Mouse (Mus musculus) left cerebral cortex, adult 2 months (tissue): ENCODE measurements around the gene Birc6. TPM values are rescaled to one million over a fixed set of nuclear protein-coding genes. Genes with fewer than 3 reads are reported as not detected.

ENCODE experiments used
- DNase-seq, 2 experiments: peaks; one replicate each; pipeline ENCODE4 v3.0.0; 2021 to 2022; ENCODE audit warnings: low spot score in 2 of 2, mixed read lengths in 1 of 2; ENCODE audit errors: extremely low spot score in 1 of 2
- H3K27ac ChIP-seq: fragments of 200-600 bp; 2 replicates; pipeline ENCODE4 v1.8.1; 2022
- H3K4me3 ChIP-seq: fragments of 200-600 bp; 2 replicates; pipeline ENCODE4 v1.8.1; 2022
- CTCF ChIP-seq: fragments of 200-600 bp; IDR thresholded peaks from 2 replicates; pipeline ENCODE4 v1.8.1; 2022; ENCODE audit warnings: antibody characterized with exemption, mild to moderate bottlenecking, moderate library complexity
- intact Hi-C: fragments of 180-260 bp; cut with DNase I; formaldehyde crosslinking; loops from one replicate; pipeline ENCODE4 v1.15.1; 2025
- long read RNA-seq, 2 experiments: library from polyadenylated mRNA; stranded (forward); transcript quantifications; one replicate each; pipeline ENCODE4 v2.0.0; 2021; ENCODE audit warnings: borderline mapping rate in 2 of 2
- total RNA-seq, 2 experiments: library from RNA; stranded (reverse); gene quantifications; 2 replicates each; pipeline ENCODE4 v1.2.3; 2021

Gene Birc6
- 100 to 1,000 TPM; 132 to 144 TPM for total RNA-seq
- long read RNA-seq, experiment 1, partial matches to known transcripts = 1 of 3 reads
- long read RNA-seq, experiment 1, other reads (novel, unspliced or antisense) = 2 of 3 reads
- long read RNA-seq, experiment 2, partial matches to known transcripts = 1 of 4 reads
- long read RNA-seq, experiment 2, other reads (novel, unspliced or antisense) = 3 of 4 reads

DNA sequence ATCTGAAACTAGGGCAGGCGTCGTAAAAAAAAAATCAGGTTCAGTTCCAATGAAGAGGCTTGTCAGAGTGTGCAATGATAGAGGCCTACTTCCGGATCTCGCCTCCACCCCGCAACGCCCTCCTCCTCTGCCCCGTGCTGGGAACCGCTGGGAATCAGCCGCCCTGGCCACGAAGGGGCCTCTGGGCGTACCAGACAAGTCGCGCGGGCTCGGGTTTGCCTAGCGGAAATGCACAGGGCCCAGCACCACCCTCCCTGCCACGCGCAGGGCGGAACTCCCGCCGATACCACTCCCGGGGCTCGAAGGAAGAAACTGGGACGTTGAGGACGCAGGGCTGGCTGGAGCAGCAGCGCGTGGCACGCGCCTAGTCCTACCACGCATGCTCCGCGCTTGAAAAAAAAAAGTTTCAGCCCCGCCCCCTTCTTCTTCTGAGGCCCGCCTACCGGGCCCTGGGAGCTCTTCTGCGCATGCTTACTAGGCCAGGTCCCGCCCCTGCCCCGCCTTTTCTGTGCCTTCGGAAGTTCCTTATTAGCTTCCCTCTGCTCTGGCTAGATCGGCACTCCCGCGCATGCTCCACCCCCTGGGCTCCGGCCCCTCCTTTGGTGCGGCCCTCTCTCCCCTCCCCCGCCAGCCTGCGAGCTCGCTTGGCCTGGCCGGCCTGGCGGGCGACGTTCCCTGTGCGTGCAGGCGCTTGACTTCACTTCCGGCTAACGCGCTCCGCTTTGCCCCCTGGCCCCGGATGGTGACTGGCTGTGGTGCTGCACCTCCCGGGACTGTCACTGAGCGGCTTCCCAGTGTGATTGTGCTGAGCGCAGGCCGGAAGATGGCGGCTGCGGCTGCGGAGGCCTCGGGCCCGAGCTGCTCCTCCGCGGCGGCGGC lies at the start of gene Birc6:
Birc6 (plus strand) TSS at position 567 of the 879 bp plus-strand sequence.
- intact Hi-C loops = loop anchor here (1.0 to 2.0 kb wide), 2 partner anchors 39 to 189 kb away; partner anchors contain the start of genes Spast and Yipf4
- no peak; the same call in 1 of the 2 replicates for TF ChIP-seq CTCF

DNA sequence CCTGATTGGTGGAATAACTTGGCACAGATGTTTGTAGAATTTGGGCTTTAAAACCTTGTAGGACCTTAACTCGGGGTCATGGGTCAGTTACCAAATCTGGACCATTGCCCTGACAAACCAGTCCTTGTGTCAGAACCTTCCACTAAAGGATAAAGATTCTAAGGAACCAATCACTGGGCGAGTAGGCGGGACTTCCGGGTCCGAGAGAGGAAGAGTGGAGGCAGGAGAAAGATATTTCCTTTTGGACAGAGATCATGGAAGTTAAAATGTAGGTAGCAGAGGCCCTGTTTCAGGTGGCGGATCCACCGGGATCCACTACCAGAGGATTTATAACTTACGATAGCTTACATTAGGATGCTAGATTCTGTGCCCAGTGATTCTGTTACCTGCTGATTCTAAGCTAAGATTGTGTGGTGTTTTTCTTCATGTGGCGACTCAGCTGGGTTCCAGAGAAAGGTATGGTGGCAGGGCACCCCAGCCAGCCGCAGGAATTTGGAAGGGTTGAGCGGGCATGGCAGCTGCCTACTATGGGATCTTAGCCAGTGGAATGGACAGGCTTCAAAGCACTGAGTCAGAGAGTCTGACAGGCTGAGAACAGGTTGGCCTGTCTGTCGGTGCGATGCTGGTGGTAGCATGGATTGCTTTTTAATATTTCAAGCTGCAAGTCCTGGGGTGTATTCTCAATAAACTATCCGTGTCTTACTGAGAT lies 47.6 kb upstream of the Birc6 start:
- intact Hi-C loops = no loop called here
- Histone ChIP-seq H3K4me3 (no peak overlapping the region), H3K27ac (no peak overlapping the region)
- TF ChIP-seq CTCF = no peak
- DNase-seq = no peak

More for the DNA sequence above, at the start of gene Birc6:
- DNase-seq = peak; percentile 99 to 100
- Histone ChIP-seq H3K27ac (peak within 1 kb of the TSS; percentile 94), H3K4me3 (peak within 1 kb of the TSS; percentile 99)

DNA sequence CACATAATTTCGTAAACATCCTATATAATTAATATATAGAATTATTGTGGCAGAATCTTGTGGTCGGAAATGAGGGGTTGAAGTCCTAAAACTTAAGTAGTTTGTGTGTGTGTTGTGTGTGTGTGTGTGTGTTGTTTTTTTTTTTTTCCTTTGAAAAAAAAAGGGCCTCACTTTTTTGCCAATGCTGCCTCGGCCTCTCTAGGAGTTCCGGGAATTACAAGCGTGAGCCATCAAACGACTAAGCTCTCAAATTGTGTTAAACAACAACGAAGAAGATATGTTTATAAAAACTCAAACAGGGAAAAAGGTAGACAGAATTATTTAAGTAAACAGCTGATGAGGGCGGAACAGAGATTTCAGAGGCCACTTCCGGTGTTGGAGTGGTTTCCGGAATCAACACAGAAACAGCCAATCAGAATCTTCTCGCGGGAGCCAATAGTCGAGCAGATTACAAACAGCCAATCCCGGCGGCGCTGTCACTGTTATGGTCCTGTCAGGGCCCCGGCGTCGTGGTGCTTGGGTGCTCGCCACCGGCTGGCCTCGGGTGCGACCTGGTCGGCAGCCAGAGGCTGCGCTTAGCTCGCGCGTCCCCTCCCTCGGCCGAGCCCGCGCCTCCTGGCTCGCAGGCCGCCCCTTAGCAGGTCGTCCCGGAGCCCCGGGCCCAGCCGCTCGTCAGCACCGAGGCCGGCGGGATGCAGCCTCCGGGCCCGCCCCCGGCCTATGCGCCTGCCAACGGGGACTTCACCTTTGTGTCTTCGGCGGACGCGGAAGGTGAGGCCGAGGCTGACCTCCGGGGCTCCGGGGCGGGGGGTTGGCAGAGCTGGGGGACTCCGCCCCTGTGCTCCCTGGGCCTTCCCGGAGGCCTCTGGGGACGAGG lies 38.8 kb upstream of the Birc6 start, which contains the start of gene Yipf4:
Yipf4 (plus strand) TSS at position 470 of the 877 bp plus-strand sequence.
- intact Hi-C loops = loop anchor here (1.0 to 5.0 kb wide), 2 partner anchors 39 to 92 kb away; partner anchors contain the start of genes Birc6 and Slc30a6
- TF ChIP-seq CTCF = no peak
- peak; percentile 96 to 98 for DNase-seq
- peak within 1 kb of the TSS; percentile 90 for H3K27ac ChIP-seq
- peak within 1 kb of the TSS; percentile 99 for H3K4me3 ChIP-seq

DNA sequence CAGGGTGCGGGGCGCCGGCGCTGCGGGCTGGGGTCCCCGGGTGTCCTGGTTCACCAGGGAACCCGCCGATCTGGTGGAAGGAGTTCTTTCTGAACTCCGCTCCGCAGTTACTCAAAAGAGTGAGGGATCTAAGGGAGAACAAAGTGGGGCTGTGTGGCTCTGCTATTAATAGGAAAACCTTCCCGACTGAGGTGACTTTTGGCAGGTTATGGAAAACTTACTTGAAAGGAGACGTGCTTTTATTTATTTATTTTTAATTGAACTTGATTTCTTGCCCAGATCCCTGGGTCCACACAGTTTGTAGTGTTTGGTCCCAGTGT lies 38.2 kb upstream of the Birc6 start:
- DNase-seq = no peak
- intact Hi-C loops = loop anchor here (1.0 to 5.0 kb wide), 2 partner anchors 38 to 93 kb away; partner anchors contain the start of genes Birc6 and Slc30a6
- H3K27ac ChIP-seq = peak overlapping the region; percentile 90
- peak overlapping the region; percentile 99 for H3K4me3 ChIP-seq
- TF ChIP-seq CTCF = no peak

DNA sequence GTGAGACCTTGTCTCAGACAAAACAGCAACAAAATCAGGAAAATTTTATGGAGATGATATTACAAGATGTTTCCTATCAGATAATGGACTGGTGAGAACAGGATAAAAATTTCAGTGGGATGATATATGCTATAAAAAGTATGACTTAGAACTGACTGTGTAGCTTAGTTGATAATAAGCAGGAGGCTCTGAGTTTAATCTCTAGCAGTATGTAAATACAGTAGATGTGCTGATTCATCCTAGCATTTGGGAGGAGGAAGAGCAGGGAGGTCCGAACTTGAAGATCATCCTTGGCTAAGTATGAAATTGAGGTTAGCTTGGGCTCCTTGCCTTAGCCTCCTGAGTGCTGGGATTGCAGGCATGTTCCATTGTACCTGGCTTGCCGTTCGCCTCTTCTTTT lies 36.5 kb upstream of the Birc6 start:
- Histone ChIP-seq H3K4me3 (no peak overlapping the region), H3K27ac (no peak overlapping the region)
- no peak for DNase-seq
- no peak for TF ChIP-seq CTCF
- intact Hi-C loops = no loop called here

DNA sequence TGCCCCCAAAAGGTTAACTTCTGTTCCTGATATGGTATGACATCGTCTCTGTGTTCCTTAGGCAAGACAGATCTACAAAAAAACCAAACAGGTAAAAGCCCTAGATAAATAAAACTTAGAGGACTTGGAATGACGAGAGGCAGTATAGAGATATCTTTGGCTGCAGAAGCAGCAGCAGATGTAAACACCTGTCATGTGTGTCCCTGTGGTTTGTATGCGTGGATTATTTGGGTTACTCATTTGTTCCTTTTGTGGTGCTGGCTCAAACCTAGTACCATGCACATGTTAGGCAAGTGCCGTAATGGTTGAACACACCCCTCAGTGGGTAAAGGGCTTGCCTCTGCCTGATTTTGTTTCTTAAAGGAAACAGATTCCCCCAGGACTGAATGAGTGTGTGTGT lies 27.9 kb upstream of the Birc6 start:
- no peak overlapping the region for H3K27ac ChIP-seq
- no peak overlapping the region for H3K4me3 ChIP-seq

DNA sequence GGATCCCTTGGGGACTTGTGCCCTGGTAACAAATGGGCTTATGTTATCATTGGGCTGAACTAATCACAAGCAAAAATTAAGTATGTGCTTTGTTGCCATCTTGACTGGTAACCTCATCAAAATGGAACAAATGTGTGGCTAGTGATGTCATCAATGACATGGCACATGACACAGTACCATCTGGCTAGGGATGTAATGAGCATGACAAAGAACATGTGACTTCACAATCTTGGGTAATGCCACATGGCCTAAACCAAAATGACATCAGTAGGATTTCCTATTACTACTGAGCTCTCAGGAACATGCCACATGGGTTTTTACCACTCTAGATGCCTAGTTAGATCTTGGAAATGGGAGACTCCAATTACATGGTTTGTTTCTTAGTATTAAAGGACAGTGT lies 27.0 kb upstream of the Birc6 start:
- no peak for TF ChIP-seq CTCF
- DNase-seq = no peak
- intact Hi-C loops = no loop called here
- Histone ChIP-seq H3K27ac (no peak overlapping the region), H3K4me3 (no peak overlapping the region)

More for the DNA sequence above, 27.9 kb upstream of the Birc6 start:
- TF ChIP-seq CTCF = no peak
- DNase-seq = no peak
- intact Hi-C loops = no loop called here

DNA sequence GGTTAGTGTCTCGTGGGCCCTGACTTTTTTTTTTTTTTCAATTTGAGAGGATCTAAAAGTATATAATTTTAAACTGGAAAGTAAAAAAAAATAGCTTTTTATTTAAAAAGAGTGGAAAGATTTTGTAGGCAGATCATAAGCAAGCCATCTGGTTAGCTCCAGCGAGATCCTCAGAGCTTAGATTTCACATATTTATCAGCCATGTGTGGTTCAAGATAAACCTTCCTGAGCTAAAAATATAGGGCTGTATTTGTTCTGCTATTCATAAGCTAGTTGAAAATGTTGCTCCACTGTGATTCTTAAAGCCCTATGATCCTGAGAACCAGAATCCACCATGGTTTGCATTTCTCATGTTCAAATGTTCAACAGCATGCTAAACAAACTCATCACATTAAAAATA lies 20.2 kb upstream of the Birc6 start:
- Histone ChIP-seq H3K4me3 (no peak overlapping the region), H3K27ac (peak overlapping the region; percentile 74)
- TF ChIP-seq CTCF = no peak
- intact Hi-C loops = no loop called here
- no peak for DNase-seq

DNA sequence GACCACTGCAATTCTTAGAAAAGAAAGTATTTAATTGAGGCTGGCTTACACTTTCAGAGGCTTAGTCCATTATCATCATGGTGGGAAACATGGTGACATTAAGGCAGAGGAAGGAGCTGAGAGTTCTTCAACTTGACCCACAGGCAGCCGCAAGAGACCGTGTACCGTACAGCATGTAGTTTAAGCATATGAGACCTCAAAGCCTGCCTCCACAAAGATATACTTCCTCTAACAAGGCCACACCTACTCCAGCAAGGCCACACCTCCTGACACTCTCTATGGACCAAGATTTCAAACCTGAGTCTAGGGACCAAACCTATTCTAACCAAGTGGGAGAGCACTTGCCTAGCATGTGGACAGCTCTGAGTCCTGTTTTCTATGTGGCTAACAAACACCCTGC lies 19.5 kb upstream of the Birc6 start:
- no peak overlapping the region for H3K4me3 ChIP-seq
- DNase-seq = no peak
- no peak for TF ChIP-seq CTCF
- H3K27ac ChIP-seq = peak overlapping the region; percentile 74; the same call in 1 of the 2 replicates
- intact Hi-C loops = no loop called here

DNA sequence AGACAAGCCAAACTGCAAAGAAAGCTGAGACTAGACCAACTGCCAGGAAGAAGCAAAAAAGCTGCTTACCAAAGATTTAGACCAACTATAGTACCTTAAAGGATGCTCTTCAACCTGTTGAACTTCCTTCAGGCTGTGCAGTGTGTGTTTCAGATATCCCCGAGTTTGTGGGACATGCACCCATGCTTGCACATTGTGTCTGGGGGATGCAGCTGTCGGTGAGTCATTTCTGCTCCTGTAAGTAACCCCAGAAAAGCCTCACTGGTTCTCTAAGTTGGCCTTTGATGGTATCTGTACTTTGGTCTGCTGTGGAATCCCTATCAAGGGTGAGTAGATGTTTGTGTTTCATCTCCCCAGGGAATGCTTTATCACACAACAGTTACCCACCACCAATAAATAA lies 15.8 kb upstream of the Birc6 start:
- no peak overlapping the region for H3K27ac ChIP-seq
- no peak for DNase-seq
- TF ChIP-seq CTCF = no peak
- intact Hi-C loops = no loop called here
- no peak overlapping the region for H3K4me3 ChIP-seq
